Comparison of ENCODE assay signal across 8 mouse cellular contexts in genomic region chr5:66745390-66745995, GRCm38 (mm10). TPM values are rescaled to one million over a fixed set of nuclear protein-coding genes. Genes with fewer than 3 reads are reported as not detected.
DNase-seq lines count a peak whose midpoint lies in the region; ATAC-seq and TF ChIP-seq lines count a peak whose summit lies in the region.

Limch1 (plus strand) TSS chr5:66745827.

- peak within 1 kb of the TSS; percentile 33 for H3K27ac ChIP-seq in forebrain, embryonic 12.5 days
- H3K27ac ChIP-seq in heart, embryonic 15.5 days: peak within 1 kb of the TSS; percentile 14
- H3K27ac ChIP-seq in liver, embryonic 12.5 days: no peak within 1 kb of the TSS
- peak within 1 kb of the TSS; percentile 76 for H3K27ac ChIP-seq in olfactory bulb, adult 2 months (ENCODE audit: insufficient read depth, low read depth, low read length)

- peak within 1 kb of the TSS; percentile 67 for H3K4me3 ChIP-seq in forebrain, embryonic 12.5 days (replicated peaks)
- H3K4me3 ChIP-seq in heart, embryonic 15.5 days: peak within 1 kb of the TSS; percentile 61
- H3K4me3 ChIP-seq in liver, embryonic 12.5 days: peak within 1 kb of the TSS; percentile 51
- peak within 1 kb of the TSS; percentile 87 for H3K4me3 ChIP-seq in olfactory bulb, adult 2 months (ENCODE audit: insufficient read depth, low read depth, low read length)

- H3K4me1 ChIP-seq in forebrain, embryonic 12.5 days: peaks cover 28% of the 10 kb centered on the region
- peaks cover 22% of the 10 kb centered on the region for H3K4me1 ChIP-seq in heart, embryonic 15.5 days (replicated peaks)
- H3K4me1 ChIP-seq in liver, embryonic 12.5 days: no peaks in the 10 kb centered on the region; the same call in 1 of the 2 replicates
- peaks cover 12% of the 10 kb centered on the region for H3K4me1 ChIP-seq in olfactory bulb, adult 2 months (ENCODE audit: control insufficient read depth, insufficient read depth, low read length)

- no peaks in the 10 kb centered on the region for H3K9me3 ChIP-seq in forebrain, embryonic 12.5 days
- no peaks in the 10 kb centered on the region for H3K9me3 ChIP-seq in heart, embryonic 15.5 days (replicated peaks)
- H3K9me3 ChIP-seq in liver, embryonic 12.5 days (replicated peaks): no peaks in the 10 kb centered on the region

- peak; percentile 26 for DNase-seq in ES-CJ7 (ENCODE audit: low read depth, low spot score)
- peak; percentile 84 for DNase-seq in brain, adult 2 months (ENCODE audit: low read depth, low spot score)
- DNase-seq in kidney, postnatal 14 days: peak; percentile 88
- no peak for DNase-seq in spleen, postnatal 14 days (ENCODE audit: low spot score in 2 of 2)

- 2% methylated on average over 50 of the region's 50 CpGs for WGBS in forebrain, embryonic 12.5 days
- WGBS in heart, embryonic 15.5 days: 3% methylated on average over 35 of the region's 50 CpGs
- 2% methylated on average over 44 of the region's 50 CpGs for WGBS in liver, embryonic 12.5 days (ENCODE audit: insufficient replicate concordance)
- 2% methylated on average over 50 of the region's 50 CpGs for WGBS in olfactory bulb, adult 2 months

- peak within 1 kb of the TSS; percentile 83 for H3K9ac ChIP-seq in forebrain, embryonic 12.5 days
- H3K9ac ChIP-seq in heart, embryonic 15.5 days: peak within 1 kb of the TSS; percentile 54
- 0 out of 2 replicates have a peak within 1 kb of the TSS, but pooled peaks have one; percentile 22 for H3K9ac ChIP-seq in liver, embryonic 12.5 days

- ATAC-seq in forebrain, embryonic 12.5 days (ENCODE audit: low FRiP score): peak; percentile 89
- peak; percentile 84 for ATAC-seq in heart, embryonic 15.5 days (replicated peaks; ENCODE audit: insufficient number of reproducible peaks, insufficient read depth, low FRiP score, low read depth)
- ATAC-seq in liver, embryonic 12.5 days: peak; percentile 42; the same call in 1 of the 2 replicates

- TF ChIP-seq POLR2A in olfactory bulb, adult 2 months (IDR thresholded peaks at IDR 0.05; ENCODE audit: insufficient read depth, low read depth, low read length): no peak

- H3K36me3 ChIP-seq in forebrain, embryonic 12.5 days (replicated peaks): no peaks in the 10 kb centered on the region
- no peaks in the 10 kb centered on the region for H3K36me3 ChIP-seq in heart, embryonic 15.5 days
- no peaks in the 10 kb centered on the region for H3K36me3 ChIP-seq in liver, embryonic 12.5 days

- peaks cover 19% of the 10 kb centered on the region for H3K27me3 ChIP-seq in forebrain, embryonic 12.5 days
- H3K27me3 ChIP-seq in heart, embryonic 15.5 days: peaks cover 54% of the 10 kb centered on the region
- H3K27me3 ChIP-seq in liver, embryonic 12.5 days (replicated peaks): peaks cover 42% of the 10 kb centered on the region

- H3K4me2 ChIP-seq in forebrain, embryonic 12.5 days: peak within 1 kb of the TSS; percentile 85
- H3K4me2 ChIP-seq in heart, embryonic 15.5 days: peak within 1 kb of the TSS; percentile 84
- H3K4me2 ChIP-seq in liver, embryonic 12.5 days: peak within 1 kb of the TSS; percentile 70

- no peak for TF ChIP-seq CTCF in olfactory bulb, adult 2 months (IDR thresholded peaks at IDR 0.05; ENCODE audit: insufficient read depth, low read depth, low read length)

RNA-seq across cellular contexts. Expression of gene Limch1, which starts in this region (rescaled TPM):
- polyA plus RNA-seq in forebrain, embryonic 12.5 days (2016; fragmentation: Nextera tagmentation; extraction: Ambion mirVana): 35.3 and 38.2 TPM in 2 replicates
- polyA plus RNA-seq in heart, embryonic 15.5 days (2015; fragmentation: Nextera tagmentation; extraction: Ambion mirVana): 26.4 and 30.2 TPM in 2 replicates
- polyA plus RNA-seq in liver, embryonic 12.5 days (2016; fragmentation: Nextera tagmentation; extraction: Ambion mirVana): 3.8 and 5.2 TPM in 2 replicates
- not detected in 2 replicates for polyA plus RNA-seq in olfactory bulb, adult 2 months (2012; ENCODE audit: insufficient read depth, insufficient read length, low replicate concordance, missing spikeins)

Comparison
In these comparisons a context has a peak if more than half of its experiments do, and no peak if none do; other contexts are left out.
1. DNase-seq: peak in ES-CJ7 (single experiment), brain, adult 2 months (single experiment) and kidney, postnatal 14 days (single experiment); none in spleen, postnatal 14 days (0 of 2).
2. H3K9ac ChIP-seq: peak in every context shown above with its lines; median percentile 83 in forebrain, embryonic 12.5 days; 54 in heart, embryonic 15.5 days; 22 in liver, embryonic 12.5 days.
3. Peak in every context shown above with its lines, with median percentiles within 50 percentile points of each other: ATAC-seq, H3K4me2 ChIP-seq and H3K4me3 ChIP-seq.